Mouse (Mus musculus) ovary, postnatal 36 days (tissue): Measurements from ENCODE around the gene Fam117b.

Experiments
- DNase-seq: peaks from one replicate; pipeline ENCODE4 v3.0.0; 2022; ENCODE audit warnings: low spot score, mixed read lengths

Gene Fam117b

GRCm38 (mm10) chr1:59913195-59913868 lies 526 bp downstream of the Fam117b start:
- peak; percentile 46 for DNase-seq

- DNase-seq = no peak
These were observed 1.0 kb downstream of the Fam117b start for GRCm38 (mm10) chr1:59913869-59914225.

GRCm38 (mm10) chr1:59914799-59915198 lies 2.0 kb downstream of the Fam117b start:
- DNase-seq = no peak

GRCm38 (mm10) chr1:59915843-59916610 lies 3.2 kb downstream of the Fam117b start:
- DNase-seq = no peak

GRCm38 (mm10) chr1:59917401-59917800 lies 4.6 kb downstream of the Fam117b start:
- DNase-seq = no peak

- DNase-seq = no peak
These were observed 5.3 kb downstream of the Fam117b start for GRCm38 (mm10) chr1:59918075-59918474.

- DNase-seq = no peak
These were observed 10.4 kb downstream of the Fam117b start for GRCm38 (mm10) chr1:59923201-59923600.

GRCm38 (mm10) chr1:59923673-59924072 lies 10.9 kb downstream of the Fam117b start:
- DNase-seq = no peak

GRCm38 (mm10) chr1:59924411-59924810 lies 11.6 kb downstream of the Fam117b start:
- DNase-seq = no peak

- no peak for DNase-seq
These were observed 13.3 kb downstream of the Fam117b start for GRCm38 (mm10) chr1:59926021-59926672.

GRCm38 (mm10) chr1:59927131-59927680 lies 14.4 kb downstream of the Fam117b start:
- DNase-seq = no peak

- no peak for DNase-seq
These were observed 18.1 kb downstream of the Fam117b start for GRCm38 (mm10) chr1:59930926-59931325.

GRCm38 (mm10) chr1:59932991-59933390 lies 20.2 kb downstream of the Fam117b start:
- no peak for DNase-seq

GRCm38 (mm10) chr1:59941063-59941462 lies 28.3 kb downstream of the Fam117b start:
- DNase-seq = no peak

GRCm38 (mm10) chr1:59942057-59942790 lies 29.4 kb downstream of the Fam117b start:
- DNase-seq = no peak

- DNase-seq = no peak
These were observed 31.0 kb downstream of the Fam117b start for GRCm38 (mm10) chr1:59943825-59944224.

GRCm38 (mm10) chr1:59945969-59946368 lies 33.2 kb downstream of the Fam117b start:
- no peak for DNase-seq

- no peak for DNase-seq
These were observed 34.7 kb downstream of the Fam117b start for GRCm38 (mm10) chr1:59947509-59947908.

GRCm38 (mm10) chr1:59957206-59957605 lies 44.4 kb downstream of the Fam117b start:
- DNase-seq = no peak

- no peak for DNase-seq
These were observed 47.1 kb downstream of the Fam117b start for GRCm38 (mm10) chr1:59959941-59960340.

- DNase-seq = no peak
These were observed 53.5 kb downstream of the Fam117b start for GRCm38 (mm10) chr1:59966171-59966785.

GRCm38 (mm10) chr1:59967291-59967690 lies 54.5 kb downstream of the Fam117b start:
- no peak for DNase-seq
